Mouse (Mus musculus) liver, adult 2 months (tissue): ENCODE results near the gene Ppp1r26. TPM values are rescaled to one million over a fixed set of nuclear protein-coding genes. Genes with fewer than 3 reads are reported as not detected.

Experiments
- DNase-seq: peaks from one replicate; pipeline ENCODE4 v3.0.0-alpha.2; 2011; ENCODE audit warnings: low read depth, low spot score; ENCODE audit errors: extremely low read depth
- H3K27ac ChIP-seq: fragments of 200-500 bp; replicated peaks from 2 replicates; pipeline ENCODE4 v1.5.1; 2012; ENCODE audit warnings: low read depth, mild to moderate bottlenecking, control low read depth, inconsistent platforms, low read length; ENCODE audit not compliant: insufficient read depth
- H3K27me3 ChIP-seq: fragments of 200-500 bp; 2 replicates; pipeline ENCODE4 v1.6.1; 2012; ENCODE audit warnings: mild to moderate bottlenecking, moderate library complexity, low read length, inconsistent platforms; ENCODE audit not compliant: control insufficient read depth, insufficient read depth
- H3K36me3 ChIP-seq: fragments of 200-500 bp; 2 replicates; pipeline ENCODE4 v1.6.1; 2012; ENCODE audit warnings: low read length, inconsistent platforms; ENCODE audit not compliant: control insufficient read depth, insufficient read depth
- H3K4me1 ChIP-seq: fragments of 200-500 bp; 2 replicates; pipeline ENCODE4 v1.6.1; 2011; ENCODE audit warnings: low read length; ENCODE audit not compliant: control insufficient read depth, insufficient read depth
- H3K4me3 ChIP-seq: fragments of 200-500 bp; 2 replicates; pipeline ENCODE4 v1.5.1; 2011; ENCODE audit warnings: low read depth, mild to moderate bottlenecking, control low read depth, low read length, moderate library complexity; ENCODE audit not compliant: insufficient read depth
- H3K79me2 ChIP-seq: fragments of 200-500 bp; 2 replicates; pipeline ENCODE4 v1.6.1; 2012; ENCODE audit warnings: inconsistent platforms, mild to moderate bottlenecking, low read length, moderate library complexity; ENCODE audit not compliant: control insufficient read depth, insufficient read depth
- H3K9ac ChIP-seq: fragments of 200-500 bp; 2 replicates; pipeline ENCODE4 v1.6.1; 2012; ENCODE audit warnings: low read depth, mild to moderate bottlenecking, control low read depth, inconsistent platforms, low read length
- CTCF ChIP-seq: fragments of 200-500 bp; IDR thresholded peaks from 2 replicates; pipeline ENCODE4 v1.5.1; 2011; ENCODE audit warnings: low read depth, low read length, control low read depth
- POLR2A ChIP-seq: fragments of 200-500 bp; IDR thresholded peaks from 2 replicates; pipeline ENCODE4 v1.6.1; 2011; ENCODE audit warnings: low read length, control low read depth; ENCODE audit not compliant: insufficient read depth; ENCODE audit errors: extremely low read depth
- WGBS: fragments of 180-500 bp; shearing (Covaris S2); methylation state at CpG from one replicate; pipeline ENCODE4 v1.1.7; 2018; 5-methylcytosine and 5-hydroxymethylcytosine counted together
- polyA plus RNA-seq: library from polyadenylated mRNA; depleted of rRNA; stranded (reverse); fragments of >200 nt; gene quantifications from 2 replicates; pipeline ENCODE4 v1.2.3, GENCODE M21; 2012; rRNA removed
- total RNA-seq: library from RNA; depleted of rRNA; stranded (reverse); fragments of >200 nt; gene quantifications from 2 replicates; pipeline ENCODE4 v1.2.3, GENCODE M21; 2014; rRNA removed

Gene Ppp1r26
- total RNA-seq, result 0.07 and 0.09 TPM in 2 replicates
- polyA plus RNA-seq, result 0.07 and 0.10 TPM in 2 replicates

DNA sequence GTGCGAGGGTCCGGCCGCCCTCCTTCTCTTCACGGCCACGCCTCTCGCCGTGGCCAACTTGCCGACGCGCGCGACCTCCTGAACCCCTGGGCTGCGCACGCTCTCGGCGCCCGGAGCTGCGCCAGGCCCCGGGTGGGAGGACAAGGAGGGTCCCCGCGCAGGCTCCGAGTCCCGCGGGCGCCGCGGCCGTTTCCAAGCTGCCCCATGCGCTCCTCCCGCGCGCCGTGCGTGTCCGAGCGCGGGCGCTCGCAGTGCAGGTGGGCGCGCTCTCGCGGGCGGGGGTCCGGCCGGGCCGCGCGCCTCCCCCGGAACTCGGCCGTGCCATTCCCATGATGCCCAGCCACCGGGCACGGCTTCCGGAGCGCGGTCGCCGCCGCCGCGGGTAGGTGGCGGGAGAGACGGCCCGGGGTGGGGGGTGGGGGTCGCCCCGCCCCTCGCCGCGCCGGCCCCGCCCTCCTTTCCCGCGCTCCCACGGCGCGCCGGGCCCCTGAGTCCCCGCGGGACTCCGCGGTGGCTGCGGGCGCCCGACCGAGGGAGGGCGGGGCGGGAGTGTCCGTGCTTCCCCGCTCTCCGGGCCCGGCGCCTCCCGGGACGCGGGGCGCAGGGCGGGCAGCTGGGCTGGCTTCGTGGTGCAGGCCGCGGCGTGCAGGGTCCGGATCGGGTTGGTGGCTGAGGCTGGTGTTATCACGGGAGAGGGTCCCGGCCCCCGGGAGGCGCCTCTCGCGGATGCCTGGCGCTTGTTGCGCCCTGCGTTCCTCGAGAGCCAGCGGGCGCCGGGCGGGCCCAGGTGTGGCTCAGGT, at the start of gene Ppp1r26:
Ppp1r26 (plus strand) TSS at position 286 of the 800 bp plus-strand sequence.
- Histone ChIP-seq H3K9ac (peak within 1 kb of the TSS; percentile 62), H3K27me3 (peaks cover 16% of the 10 kb centered on the region), H3K4me3 (peak within 1 kb of the TSS; percentile 59; the same call in 1 of the 2 replicates), H3K79me2 (no peaks in the 10 kb centered on the region), H3K4me1 (no peaks in the 10 kb centered on the region), H3K36me3 (no peaks in the 10 kb centered on the region), H3K27ac (no peak within 1 kb of the TSS)
- 2% methylated on average over 91 of the region's 118 CpGs for WGBS
- DNase-seq, result no peak
- no peak for TF ChIP-seq POLR2A
- no peak for TF ChIP-seq CTCF

DNA sequence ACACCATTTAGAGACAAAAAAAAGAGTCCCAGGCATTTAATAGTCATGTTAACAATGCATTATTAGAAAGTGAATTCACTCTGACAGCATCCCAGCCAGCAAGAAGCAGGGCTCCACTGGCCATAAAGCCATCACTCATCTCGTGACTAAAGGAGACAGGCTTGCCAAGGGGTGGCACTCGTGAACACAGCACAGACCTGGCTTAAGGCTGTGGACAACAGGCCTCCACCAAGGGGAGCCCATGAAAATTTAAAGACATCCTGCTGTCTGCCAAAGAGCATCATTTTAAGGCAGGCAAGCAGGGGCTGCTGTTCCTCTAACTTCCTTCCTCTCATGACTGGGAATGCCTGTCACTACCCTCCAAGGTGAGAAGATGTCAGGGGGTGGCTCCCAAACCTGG, 49.7 kb upstream of the Ppp1r26 start:
- Histone ChIP-seq H3K9ac (no peak overlapping the region), H3K27ac (no peak overlapping the region), H3K36me3 (no peaks in the 10 kb centered on the region), H3K79me2 (no peaks in the 10 kb centered on the region), H3K27me3 (no peaks in the 10 kb centered on the region), H3K4me1 (no peaks in the 10 kb centered on the region; the same call in 1 of the 2 replicates), H3K4me3 (no peak overlapping the region)
- WGBS, result 73% methylated on average over 2 of the region's 2 CpGs
- no peak for DNase-seq
- TF ChIP-seq CTCF (no peak), POLR2A (no peak)

DNA sequence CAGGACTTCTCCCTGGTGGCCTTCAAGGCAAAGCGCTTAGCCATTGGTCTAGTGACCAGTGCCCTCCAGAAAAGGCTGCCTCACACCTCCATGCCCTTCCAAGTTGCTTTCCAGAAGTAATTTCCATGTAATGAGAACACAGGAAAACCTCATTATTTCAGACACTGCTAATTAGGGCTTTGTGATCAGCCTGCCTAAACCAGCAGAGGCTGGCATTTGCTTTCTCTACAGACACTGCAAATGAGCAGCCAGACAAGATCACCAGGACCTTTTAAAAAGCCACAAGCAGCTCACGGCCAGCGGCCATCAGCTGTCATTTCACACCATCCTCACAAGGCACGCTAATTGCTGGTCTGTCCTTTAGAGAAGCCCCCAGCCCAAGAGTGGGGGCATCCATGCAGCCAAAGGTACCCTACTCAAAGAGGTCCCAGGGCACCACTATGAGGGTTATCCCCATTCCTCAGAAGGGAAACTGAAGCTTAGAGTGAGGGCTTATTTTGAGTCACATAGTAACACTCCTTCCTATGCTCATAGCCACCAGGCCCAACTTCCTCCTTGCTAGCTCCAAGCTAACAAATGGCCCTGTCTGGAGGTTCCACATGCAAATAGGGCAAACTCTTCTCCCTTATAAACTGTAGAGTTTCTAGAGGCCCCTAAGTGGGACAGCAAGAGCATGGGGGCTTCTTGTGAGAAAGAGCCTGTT, 49.0 kb upstream of the Ppp1r26 start:
- H3K79me2 ChIP-seq, result no peaks in the 10 kb centered on the region
- TF ChIP-seq POLR2A (no peak), CTCF (no peak)
- H3K9ac ChIP-seq, result no peak overlapping the region
- no peaks in the 10 kb centered on the region for H3K27me3 ChIP-seq
- no peak overlapping the region for H3K27ac ChIP-seq
- H3K36me3 ChIP-seq, result no peaks in the 10 kb centered on the region
- H3K4me1 ChIP-seq, result no peaks in the 10 kb centered on the region; the same call in 1 of the 2 replicates
- WGBS, result 77% methylated on average over 4 of the region's 4 CpGs
- DNase-seq, result no peak
- H3K4me3 ChIP-seq, result no peak overlapping the region

DNA sequence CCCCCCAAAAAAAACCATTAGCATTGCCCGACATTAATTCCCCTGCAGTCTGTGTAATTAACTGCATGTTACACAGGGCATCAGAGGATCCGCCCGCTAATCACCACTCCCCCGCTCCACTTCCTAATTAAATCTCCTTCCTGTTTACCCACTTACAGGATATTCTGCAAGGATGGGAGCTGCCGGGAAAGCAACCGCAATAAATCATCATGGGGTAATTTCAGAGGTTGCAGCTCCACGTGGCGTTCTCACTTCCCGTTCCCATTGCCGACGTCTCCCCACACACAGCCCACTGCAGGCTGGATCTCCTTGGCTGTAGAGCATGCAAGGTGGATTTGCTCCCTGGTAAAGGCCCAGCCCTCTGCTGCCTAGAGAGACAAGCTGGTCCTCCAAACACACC, 45.0 kb upstream of the Ppp1r26 start:
- Histone ChIP-seq H3K27ac (no peak overlapping the region), H3K4me1 (no peaks in the 10 kb centered on the region; the same call in 1 of the 2 replicates), H3K27me3 (no peaks in the 10 kb centered on the region), H3K36me3 (no peaks in the 10 kb centered on the region), H3K9ac (no peak overlapping the region), H3K4me3 (no peak overlapping the region), H3K79me2 (no peaks in the 10 kb centered on the region)
- DNase-seq, result peak; percentile 21
- 54% methylated on average over 11 of the region's 11 CpGs for WGBS
- TF ChIP-seq POLR2A (no peak), CTCF (no peak)

DNA sequence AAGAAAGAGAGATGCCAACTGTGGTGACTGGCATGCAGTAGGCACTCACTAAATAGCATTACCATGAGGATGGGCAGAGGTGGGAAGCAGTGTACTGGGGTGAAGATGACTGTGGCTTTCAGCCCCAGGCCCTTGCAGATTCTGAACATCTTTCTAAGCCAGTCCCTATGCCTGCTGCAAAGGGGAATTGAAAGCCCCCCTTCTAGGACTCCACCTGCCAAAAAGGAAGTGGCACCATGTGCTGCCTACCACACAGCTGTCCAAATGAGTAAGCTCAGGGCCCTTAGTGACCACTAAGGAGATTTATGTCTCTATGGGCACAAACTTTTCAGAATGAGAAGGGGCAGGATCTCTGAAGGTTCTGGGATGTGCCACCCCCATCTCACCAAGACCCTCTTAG, 44.5 kb upstream of the Ppp1r26 start:
- no peak overlapping the region for H3K27ac ChIP-seq

More for the DNA sequence above, 44.5 kb upstream of the Ppp1r26 start:
- TF ChIP-seq POLR2A (no peak), CTCF (no peak)
- Histone ChIP-seq H3K36me3 (no peaks in the 10 kb centered on the region), H3K27me3 (no peaks in the 10 kb centered on the region), H3K9ac (no peak overlapping the region), H3K4me3 (no peak overlapping the region), H3K79me2 (no peaks in the 10 kb centered on the region), H3K4me1 (no peaks in the 10 kb centered on the region; the same call in 1 of the 2 replicates)
- no peak for DNase-seq
